Mouse (Mus musculus): ENCODE data around the gene Mest.

Mest gene

GRCm38 (mm10) chr6:30737548-30738463 is 14.5 kb downstream of the Mest start:
- ATAC-seq (ENCODE audit: insufficient number of reproducible peaks, low FRiP score, low TSS enrichment), result peak; percentile 49; the same call in 1 of the 2 replicates

GRCm38 (mm10) chr6:30738464-30739006 is 15.2 kb downstream of the Mest start:
- ATAC-seq (ENCODE audit: insufficient number of reproducible peaks, low FRiP score, low TSS enrichment), result no peak

- ATAC-seq (ENCODE audit: insufficient number of reproducible peaks, low FRiP score, low TSS enrichment), result no peak
Observed at GRCm38 (mm10) chr6:30739177-30739747, 15.9 kb downstream of the Mest start.

- no peak for ATAC-seq (ENCODE audit: insufficient number of reproducible peaks, low FRiP score, low TSS enrichment)
Observed at GRCm38 (mm10) chr6:30744846-30745245, 21.5 kb downstream of the Mest start.

- ATAC-seq (ENCODE audit: insufficient number of reproducible peaks, low FRiP score, low TSS enrichment), result no peak
Observed at GRCm38 (mm10) chr6:30745591-30745990, 22.2 kb downstream of the Mest start.

- no peak for ATAC-seq (ENCODE audit: insufficient number of reproducible peaks, low FRiP score, low TSS enrichment)
Observed at GRCm38 (mm10) chr6:30747631-30748357, 24.4 kb downstream of the Mest start.

- ATAC-seq (ENCODE audit: insufficient number of reproducible peaks, low FRiP score, low TSS enrichment), result no peak
Observed at GRCm38 (mm10) chr6:30748358-30748910, 25.1 kb downstream of the Mest start.

GRCm38 (mm10) chr6:30749042-30749689 is 25.8 kb downstream of the Mest start:
- ATAC-seq (ENCODE audit: insufficient number of reproducible peaks, low FRiP score, low TSS enrichment), result no peak

GRCm38 (mm10) chr6:30749892-30750291 is 26.5 kb downstream of the Mest start:
- ATAC-seq (ENCODE audit: insufficient number of reproducible peaks, low FRiP score, low TSS enrichment), result no peak

GRCm38 (mm10) chr6:30750482-30750881 is 27.1 kb downstream of the Mest start:
- ATAC-seq (ENCODE audit: insufficient number of reproducible peaks, low FRiP score, low TSS enrichment), result no peak

GRCm38 (mm10) chr6:30751209-30751608 is 27.9 kb downstream of the Mest start:
- no peak for ATAC-seq (ENCODE audit: insufficient number of reproducible peaks, low FRiP score, low TSS enrichment)
